Mouse (Mus musculus): ENCODE data around the gene Zfp385b. TPM values are rescaled to one million over a fixed set of nuclear protein-coding genes. Genes with fewer than 3 reads are reported as not detected.

Zfp385b gene
- polyA plus RNA-seq, 1 experiment from 2014 or later: 1.5 TPM

GRCm38 (mm10) chr2:77681741-77682140 is 137.7 kb downstream of the Zfp385b start:
- Histone ChIP-seq H3K27me3 (ENCODE audit: low read depth, poor library complexity, severe bottlenecking) (no peaks in the 10 kb centered on the region), H3K9me3 (replicated peaks) (no peaks in the 10 kb centered on the region), H3K4me1 (0 out of 2 replicates have a peak, but pooled peaks cover 4% of the 10 kb centered on the region), H3K4me3 (no peak overlapping the region), H3K36me3 (no peaks in the 10 kb centered on the region), H3K27ac (replicated peaks) (no peak overlapping the region)
- WGBS: 84% methylated on average over 5 of the region's 5 CpGs
- no peak for DNase-seq (ENCODE audit: low spot score)

GRCm38 (mm10) chr2:77673770-77674169 is 145.7 kb downstream of the Zfp385b start:
- DNase-seq (ENCODE audit: low spot score): no peak
- no peaks in the 10 kb centered on the region for H3K9me3 ChIP-seq (replicated peaks)

GRCm38 (mm10) chr2:77672215-77672905 is 147.1 kb downstream of the Zfp385b start:
- WGBS: 90% methylated on average over 5 of the region's 5 CpGs
- Histone ChIP-seq H3K9me3 (replicated peaks) (no peaks in the 10 kb centered on the region), H3K4me1 (0 out of 2 replicates have a peak, but pooled peaks cover 3% of the 10 kb centered on the region), H3K4me3 (no peak overlapping the region), H3K27me3 (ENCODE audit: low read depth, poor library complexity, severe bottlenecking) (no peaks in the 10 kb centered on the region), H3K27ac (replicated peaks) (no peak overlapping the region), H3K36me3 (no peaks in the 10 kb centered on the region)
- no peak for DNase-seq (ENCODE audit: low spot score)

More at GRCm38 (mm10) chr2:77673770-77674169, 145.7 kb downstream of the Zfp385b start:
- no peaks in the 10 kb centered on the region for H3K36me3 ChIP-seq
- H3K27me3 ChIP-seq (ENCODE audit: low read depth, poor library complexity, severe bottlenecking): no peaks in the 10 kb centered on the region
- 86% methylated on average over 10 of the region's 10 CpGs for WGBS
- H3K27ac ChIP-seq (replicated peaks): no peak overlapping the region
- H3K4me3 ChIP-seq: no peak overlapping the region
- 0 out of 2 replicates have a peak, but pooled peaks cover 3% of the 10 kb centered on the region for H3K4me1 ChIP-seq

- no peaks in the 10 kb centered on the region for H3K4me1 ChIP-seq
- no peaks in the 10 kb centered on the region for H3K36me3 ChIP-seq
- DNase-seq (ENCODE audit: low spot score): no peak
- no peak overlapping the region for H3K27ac ChIP-seq (replicated peaks)
- H3K4me3 ChIP-seq: no peak overlapping the region
- H3K27me3 ChIP-seq (ENCODE audit: low read depth, poor library complexity, severe bottlenecking): no peaks in the 10 kb centered on the region
- 91% methylated on average over 5 of the region's 5 CpGs for WGBS
- H3K9me3 ChIP-seq (replicated peaks): no peaks in the 10 kb centered on the region
Observed at GRCm38 (mm10) chr2:77662171-77662570, 157.3 kb downstream of the Zfp385b start.

- WGBS: 91% methylated on average over 2 of the region's 2 CpGs
- Histone ChIP-seq H3K4me1 (no peaks in the 10 kb centered on the region), H3K27ac (replicated peaks) (no peak overlapping the region), H3K27me3 (ENCODE audit: low read depth, poor library complexity, severe bottlenecking) (no peaks in the 10 kb centered on the region), H3K9me3 (replicated peaks) (no peaks in the 10 kb centered on the region), H3K36me3 (no peaks in the 10 kb centered on the region), H3K4me3 (no peak overlapping the region)
- DNase-seq (ENCODE audit: low spot score): no peak
Observed at GRCm38 (mm10) chr2:77653686-77654085, 165.8 kb downstream of the Zfp385b start.

GRCm38 (mm10) chr2:77641521-77642170 is 177.8 kb downstream of the Zfp385b start:
- Histone ChIP-seq H3K4me1 (no peaks in the 10 kb centered on the region), H3K27ac (replicated peaks) (no peak overlapping the region), H3K36me3 (no peaks in the 10 kb centered on the region)

GRCm38 (mm10) chr2:77639993-77640392 is 179.4 kb downstream of the Zfp385b start:
- H3K27ac ChIP-seq (replicated peaks): no peak overlapping the region
- H3K27me3 ChIP-seq (ENCODE audit: low read depth, poor library complexity, severe bottlenecking): no peaks in the 10 kb centered on the region
- no peak for DNase-seq (ENCODE audit: low spot score)
- H3K4me1 ChIP-seq: no peaks in the 10 kb centered on the region
- no peak overlapping the region for H3K4me3 ChIP-seq
- no peaks in the 10 kb centered on the region for H3K36me3 ChIP-seq
- whole genome bisulfite sequencing: 93% methylated on average over 5 of the region's 5 CpGs
- no peaks in the 10 kb centered on the region for H3K9me3 ChIP-seq (replicated peaks)

More at GRCm38 (mm10) chr2:77641521-77642170, 177.8 kb downstream of the Zfp385b start:
- H3K9me3 ChIP-seq (replicated peaks): no peaks in the 10 kb centered on the region
- no peak for DNase-seq (ENCODE audit: low spot score)
- no peaks in the 10 kb centered on the region for H3K27me3 ChIP-seq (ENCODE audit: low read depth, poor library complexity, severe bottlenecking)
- 90% methylated on average over 8 of the region's 8 CpGs for WGBS
- no peak overlapping the region for H3K4me3 ChIP-seq

GRCm38 (mm10) chr2:77631606-77632005 is 187.8 kb downstream of the Zfp385b start:
- H3K9me3 ChIP-seq (replicated peaks): no peaks in the 10 kb centered on the region
- H3K27ac ChIP-seq (replicated peaks): no peak overlapping the region
- no peak for DNase-seq (ENCODE audit: low spot score)
- H3K4me1 ChIP-seq: no peaks in the 10 kb centered on the region
- H3K27me3 ChIP-seq (ENCODE audit: low read depth, poor library complexity, severe bottlenecking): no peaks in the 10 kb centered on the region
- H3K36me3 ChIP-seq: no peaks in the 10 kb centered on the region
- 89% methylated on average over 3 of the region's 3 CpGs for WGBS
- no peak overlapping the region for H3K4me3 ChIP-seq

- Histone ChIP-seq H3K4me3 (no peak overlapping the region), H3K27ac (replicated peaks) (no peak overlapping the region), H3K9me3 (replicated peaks) (no peaks in the 10 kb centered on the region), H3K27me3 (ENCODE audit: low read depth, poor library complexity, severe bottlenecking) (no peaks in the 10 kb centered on the region), H3K36me3 (no peaks in the 10 kb centered on the region), H3K4me1 (no peaks in the 10 kb centered on the region)
- no peak for DNase-seq (ENCODE audit: low spot score)
- 90% methylated on average over 3 of the region's 3 CpGs for WGBS
Observed at GRCm38 (mm10) chr2:77627622-77628231, 191.7 kb downstream of the Zfp385b start.

- Histone ChIP-seq H3K9me3 (replicated peaks) (no peaks in the 10 kb centered on the region), H3K27me3 (ENCODE audit: low read depth, poor library complexity, severe bottlenecking) (no peaks in the 10 kb centered on the region), H3K36me3 (no peaks in the 10 kb centered on the region), H3K4me1 (no peaks in the 10 kb centered on the region), H3K4me3 (no peak overlapping the region), H3K27ac (replicated peaks) (no peak overlapping the region)
- DNase-seq (ENCODE audit: low spot score): no peak
- WGBS: 93% methylated on average over 4 of the region's 4 CpGs
Observed at GRCm38 (mm10) chr2:77618686-77619085, 200.8 kb downstream of the Zfp385b start.

GRCm38 (mm10) chr2:77610303-77610991 is 209.0 kb downstream of the Zfp385b start:
- Histone ChIP-seq H3K4me3 (no peak overlapping the region), H3K9me3 (replicated peaks) (no peaks in the 10 kb centered on the region), H3K36me3 (no peaks in the 10 kb centered on the region), H3K4me1 (no peaks in the 10 kb centered on the region), H3K27ac (replicated peaks) (no peak overlapping the region), H3K27me3 (ENCODE audit: low read depth, poor library complexity, severe bottlenecking) (no peaks in the 10 kb centered on the region)
- no peak for DNase-seq (ENCODE audit: low spot score)
- 86% methylated on average over 7 of the region's 7 CpGs for WGBS

GRCm38 (mm10) chr2:77609452-77609851 is 210.0 kb downstream of the Zfp385b start:
- no peak overlapping the region for H3K4me3 ChIP-seq
- H3K27ac ChIP-seq (replicated peaks): no peak overlapping the region
- DNase-seq (ENCODE audit: low spot score): no peak
- H3K36me3 ChIP-seq: no peaks in the 10 kb centered on the region
- H3K27me3 ChIP-seq (ENCODE audit: low read depth, poor library complexity, severe bottlenecking): no peaks in the 10 kb centered on the region
- WGBS: 87% methylated on average over 5 of the region's 5 CpGs
- H3K4me1 ChIP-seq: no peaks in the 10 kb centered on the region
- no peaks in the 10 kb centered on the region for H3K9me3 ChIP-seq (replicated peaks)
